Mouse (Mus musculus) erythroblast, embryonic 14.5 days (primary cell): ENCODE measurements around the gene Qk.

Experiments used
- GATA1 ChIP-seq: IDR thresholded peaks from 2 replicates; pipeline ENCODE4 v1.6.1; 2012; ENCODE audit warnings: low read length, inconsistent platforms, mixed read lengths
- TAL1 ChIP-seq: IDR thresholded peaks from 3 replicates; pipeline ENCODE4 v1.6.1; 2012; ENCODE audit warnings: low read length, inconsistent platforms, mixed read lengths

GRCm38 (mm10) chr17:10209154-10209777, 110.4 kb downstream of the Qk start:
- no peak for TF ChIP-seq TAL1
- TF ChIP-seq GATA1, result no peak
